Mouse (Mus musculus) urinary bladder, postnatal 25 days (tissue): ENCODE measurements at regions not wholly inside any gene's neighbourhood (a gene's known extent, or its start where the extent isn't known, plus 50 kb on each side); places are given as distances from the start of the nearest gene placed in this dataset.

ENCODE experiments used
- DNase-seq: peaks from one replicate; pipeline ENCODE4 v3.0.0; 2022; ENCODE audit warnings: low spot score

DNA sequence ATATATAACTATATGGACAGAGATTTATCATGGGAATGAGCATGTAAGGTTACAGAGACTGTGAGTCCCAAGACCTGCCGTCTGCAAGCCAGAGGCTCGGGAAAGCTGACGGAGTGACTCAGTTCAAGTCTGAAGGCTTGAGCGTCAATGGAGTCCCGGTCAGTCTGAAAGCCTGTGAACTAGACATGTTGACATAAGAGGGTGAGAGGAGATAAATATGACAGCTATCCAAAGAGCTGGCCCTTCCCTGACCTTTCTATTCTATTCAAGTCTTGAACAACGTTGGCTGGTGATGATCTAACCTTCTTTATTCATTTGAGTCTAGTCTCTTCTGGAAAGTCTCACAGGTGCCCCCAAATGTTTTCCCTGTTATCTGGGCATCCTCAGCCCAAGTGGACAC is 223.8 kb upstream of the Zfp637 start:
- no peak for DNase-seq

- no peak for DNase-seq
Measured at GRCm38 (mm10) chr6:117617951-117618350, 223.0 kb upstream of the Zfp637 start.

DNA sequence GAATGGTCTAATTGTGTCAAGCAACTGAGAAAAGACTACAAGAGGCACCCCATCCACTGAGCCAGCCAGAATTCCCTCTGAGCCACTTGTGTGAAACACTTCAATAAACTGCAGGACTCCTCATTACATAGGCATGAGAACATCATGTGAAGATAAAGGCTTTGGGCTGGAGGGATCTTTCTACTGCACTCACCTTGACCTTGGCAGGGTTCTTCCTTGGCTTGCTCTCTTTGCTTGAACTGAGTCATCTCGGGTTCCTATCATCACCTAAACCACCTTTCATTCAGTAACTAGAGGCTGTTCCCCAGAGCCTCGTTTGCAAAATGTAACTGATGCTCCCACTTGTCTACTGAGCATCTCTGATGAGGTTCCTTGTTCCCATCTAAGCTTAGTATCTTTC is 221.4 kb upstream of the Zfp637 start:
- no peak for DNase-seq

DNA sequence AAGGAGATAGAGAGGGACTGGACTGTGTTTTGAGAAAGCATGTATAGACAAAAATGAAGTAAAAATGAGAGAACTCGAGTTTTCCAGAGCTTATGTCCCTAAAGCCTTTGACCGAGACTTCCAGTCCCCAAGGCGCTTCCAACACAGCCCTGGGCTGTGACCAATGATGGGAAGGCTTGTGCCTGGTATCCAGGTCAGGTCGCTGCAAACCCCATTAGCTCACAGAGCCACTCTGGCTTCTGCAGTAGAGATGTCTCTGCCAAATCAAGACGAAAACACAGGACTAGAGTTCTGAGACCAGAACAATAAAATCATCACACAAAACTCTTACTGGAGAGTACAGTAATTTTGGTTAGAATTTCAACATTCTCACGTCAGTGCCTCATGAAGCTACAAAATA is 218.5 kb upstream of the Zfp637 start:
- no peak for DNase-seq

DNA sequence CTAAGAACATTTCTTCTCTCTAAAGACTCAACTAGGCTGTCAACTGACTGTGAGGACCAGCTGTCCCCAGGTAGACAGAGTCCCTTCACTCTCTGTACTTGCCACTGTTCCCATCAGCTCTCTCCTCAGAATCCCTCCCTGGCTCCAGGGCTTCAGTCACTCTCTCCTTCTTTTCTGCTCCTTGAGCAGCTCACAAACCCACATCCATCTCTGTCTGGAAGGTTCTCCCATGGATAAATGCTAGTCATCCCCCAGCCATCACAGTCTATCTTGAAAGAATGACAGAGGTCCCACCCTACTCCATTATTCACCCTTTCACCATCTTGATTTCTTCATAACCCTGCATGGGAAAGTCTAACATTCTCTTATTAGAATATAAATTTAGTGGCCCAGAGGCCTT is 218.0 kb upstream of the Zfp637 start:
- DNase-seq = no peak

GRCm38 (mm10) chr6:117625716-117626115 is 215.3 kb upstream of the Zfp637 start:
- DNase-seq = no peak

DNA sequence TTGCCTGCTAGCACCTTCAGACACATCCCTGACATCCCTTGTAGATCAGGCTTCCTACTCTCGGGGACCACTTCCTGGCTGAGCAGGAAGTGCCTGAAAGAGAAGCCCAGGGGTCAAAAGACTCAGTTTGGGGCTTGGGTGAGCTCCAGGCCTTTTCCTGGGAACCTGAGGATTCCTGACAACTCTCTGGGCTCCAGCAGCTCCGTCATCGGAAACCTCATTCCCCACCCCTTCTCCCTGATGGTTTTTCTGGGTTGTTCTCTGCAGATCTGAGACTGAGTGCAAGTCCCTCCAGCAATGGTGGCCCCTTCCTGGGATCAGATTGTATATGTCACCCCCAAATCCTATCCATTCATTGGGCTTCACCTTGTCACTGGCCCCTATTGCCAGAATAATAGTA is 213.5 kb upstream of the Zfp637 start:
- no peak for DNase-seq

- no peak for DNase-seq
Measured at GRCm38 (mm10) chr6:117646628-117647027, 194.4 kb upstream of the Zfp637 start.

GRCm38 (mm10) chr6:117650541-117650940 is 190.4 kb upstream of the Zfp637 start:
- no peak for DNase-seq

- DNase-seq = no peak
Measured at GRCm38 (mm10) chr6:117651551-117651950, 189.4 kb upstream of the Zfp637 start.

DNA sequence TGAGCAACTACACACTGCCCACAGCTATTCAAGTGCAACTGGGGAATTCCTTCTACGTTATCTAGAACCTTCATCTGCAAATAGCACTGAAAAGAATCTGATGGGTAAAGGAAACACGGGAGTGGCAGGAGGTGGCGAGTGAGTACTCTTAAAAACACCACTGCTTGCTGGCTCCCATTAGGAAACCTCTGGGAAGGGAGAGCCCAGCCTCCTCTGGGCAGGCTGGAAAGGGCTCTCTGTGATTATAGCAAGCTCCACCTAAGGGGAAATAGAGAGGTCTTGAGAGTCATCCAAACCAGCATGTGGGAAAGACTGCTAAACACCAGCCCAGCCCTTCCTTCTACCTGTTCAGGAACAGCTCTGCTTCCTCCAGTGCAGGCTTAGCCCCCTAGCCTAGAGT is 189.0 kb upstream of the Zfp637 start:
- no peak for DNase-seq

- peak; percentile 44 for DNase-seq
Measured at GRCm38 (mm10) chr6:117652917-117653316, 188.1 kb upstream of the Zfp637 start.

DNA sequence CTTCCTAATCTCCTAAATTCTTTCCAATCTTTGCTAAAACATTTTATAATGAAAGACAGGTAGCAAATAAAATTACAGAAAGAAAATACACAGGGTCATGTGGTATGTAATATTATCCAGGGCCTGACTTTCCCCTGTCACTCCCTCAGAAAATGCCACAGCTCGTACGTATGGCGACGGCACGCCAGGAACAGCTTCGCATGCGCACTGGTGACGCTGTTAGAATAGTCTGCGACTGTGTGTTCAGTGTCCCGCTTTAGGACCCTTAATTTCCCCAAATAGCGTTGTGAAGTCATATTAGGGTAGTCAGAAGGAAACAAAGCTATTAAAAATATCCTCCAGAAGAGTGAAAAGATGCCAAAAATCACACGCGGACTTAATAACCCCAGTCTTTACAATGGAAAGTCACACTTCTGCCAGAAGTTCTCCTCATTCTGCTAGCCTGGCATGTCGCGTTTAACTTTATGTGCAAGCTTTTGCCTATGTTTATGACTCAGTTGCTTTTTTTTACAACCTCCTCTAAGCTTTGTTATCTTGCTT is 187.0 kb upstream of the Zfp637 start:
- DNase-seq = no peak

DNA sequence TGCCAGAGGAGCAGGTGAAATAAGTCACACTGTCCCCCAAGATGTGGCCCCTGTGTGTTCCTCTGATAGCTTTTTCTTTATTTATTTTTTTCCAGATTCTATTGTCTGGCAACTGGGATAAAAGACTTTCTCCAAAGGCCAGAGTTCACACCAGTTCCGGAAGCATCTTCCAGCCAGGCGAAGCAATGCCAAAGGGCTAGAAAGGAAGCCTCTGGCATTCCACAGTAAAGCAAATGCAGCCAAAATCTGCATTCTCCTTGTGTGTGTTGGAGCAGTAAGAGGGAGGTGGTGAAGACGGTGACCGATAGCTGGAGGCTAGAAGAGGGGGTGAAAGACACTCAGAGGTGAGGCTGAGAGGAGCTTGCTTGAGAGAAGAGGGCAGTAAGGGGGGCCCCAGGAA is 185.0 kb upstream of the Zfp637 start:
- DNase-seq = no peak

DNA sequence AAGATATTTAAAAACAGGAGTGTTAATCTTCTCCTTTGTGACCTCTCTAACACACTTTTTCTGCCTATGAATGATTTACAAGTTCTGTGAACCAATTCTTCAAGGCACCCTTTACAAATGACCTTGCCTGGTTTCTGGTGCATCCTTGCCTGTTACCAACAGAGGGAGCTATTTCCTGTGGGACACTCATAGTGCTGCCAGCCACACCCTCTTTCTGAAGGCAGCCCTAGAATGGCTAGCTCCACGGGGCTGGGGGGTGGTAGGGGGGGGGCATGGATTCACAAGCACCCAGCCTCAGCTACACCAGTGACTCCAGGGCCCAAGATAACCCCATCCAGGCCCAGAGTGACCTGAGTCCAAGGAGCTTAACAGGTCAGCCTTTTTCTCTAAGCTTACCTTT is 180.4 kb upstream of the Zfp637 start:
- DNase-seq = no peak

GRCm38 (mm10) chr6:117662635-117663034 is 178.3 kb upstream of the Zfp637 start:
- no peak for DNase-seq

DNA sequence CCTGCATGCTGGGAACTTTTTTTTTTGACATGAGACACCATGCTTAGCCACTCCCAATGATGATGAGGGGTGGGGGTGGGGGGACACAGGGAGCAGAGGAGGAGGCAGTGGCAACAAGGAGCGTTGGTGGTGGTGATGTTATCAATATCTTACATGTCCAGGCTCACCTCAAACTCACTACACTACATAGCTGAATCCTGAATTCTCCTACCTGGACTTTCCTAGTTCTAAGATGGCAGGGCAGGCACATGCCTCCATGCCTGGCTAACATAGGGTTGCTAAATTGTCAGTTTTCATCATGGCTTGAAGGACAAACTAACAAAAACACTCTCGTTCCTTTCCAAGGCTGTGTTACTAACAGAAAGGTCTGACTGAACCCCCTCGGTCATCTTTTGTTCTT is 170.6 kb upstream of the Zfp637 start:
- no peak for DNase-seq

DNA sequence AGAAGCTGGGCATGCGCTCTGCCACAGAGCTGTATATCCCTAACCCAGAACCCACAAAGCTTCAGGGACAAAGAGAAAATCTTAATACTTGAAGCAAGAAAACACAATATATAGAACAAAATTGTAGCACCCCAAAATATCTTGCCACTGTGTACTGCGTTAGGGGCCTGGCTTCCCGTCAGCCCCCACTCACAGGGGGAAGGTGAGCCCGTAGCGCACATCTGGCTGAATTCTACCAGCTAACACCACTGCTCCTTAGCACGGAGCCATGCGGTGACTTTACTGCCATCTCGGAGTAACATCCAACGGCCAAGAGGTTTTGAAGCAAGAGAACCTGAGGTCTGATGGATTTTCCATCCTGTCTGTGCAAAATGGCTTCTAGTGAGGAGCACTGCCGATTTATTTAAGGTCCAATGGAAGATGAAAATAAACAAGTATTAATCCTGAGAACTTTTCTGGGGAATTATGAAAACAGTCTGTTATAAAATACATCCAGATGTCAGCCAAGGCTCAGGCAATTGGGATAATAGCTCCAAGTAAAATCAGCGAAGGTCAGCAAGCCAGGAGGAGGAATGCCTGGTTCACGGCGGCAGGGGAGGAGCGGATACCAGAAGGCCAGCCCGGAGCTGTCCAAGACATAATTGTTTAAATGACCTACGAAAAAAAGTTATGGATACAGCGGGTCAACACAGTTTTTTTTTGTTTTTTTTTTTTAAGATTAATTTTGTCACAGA is 170.0 kb upstream of the Zfp637 start:
- no peak for DNase-seq

DNA sequence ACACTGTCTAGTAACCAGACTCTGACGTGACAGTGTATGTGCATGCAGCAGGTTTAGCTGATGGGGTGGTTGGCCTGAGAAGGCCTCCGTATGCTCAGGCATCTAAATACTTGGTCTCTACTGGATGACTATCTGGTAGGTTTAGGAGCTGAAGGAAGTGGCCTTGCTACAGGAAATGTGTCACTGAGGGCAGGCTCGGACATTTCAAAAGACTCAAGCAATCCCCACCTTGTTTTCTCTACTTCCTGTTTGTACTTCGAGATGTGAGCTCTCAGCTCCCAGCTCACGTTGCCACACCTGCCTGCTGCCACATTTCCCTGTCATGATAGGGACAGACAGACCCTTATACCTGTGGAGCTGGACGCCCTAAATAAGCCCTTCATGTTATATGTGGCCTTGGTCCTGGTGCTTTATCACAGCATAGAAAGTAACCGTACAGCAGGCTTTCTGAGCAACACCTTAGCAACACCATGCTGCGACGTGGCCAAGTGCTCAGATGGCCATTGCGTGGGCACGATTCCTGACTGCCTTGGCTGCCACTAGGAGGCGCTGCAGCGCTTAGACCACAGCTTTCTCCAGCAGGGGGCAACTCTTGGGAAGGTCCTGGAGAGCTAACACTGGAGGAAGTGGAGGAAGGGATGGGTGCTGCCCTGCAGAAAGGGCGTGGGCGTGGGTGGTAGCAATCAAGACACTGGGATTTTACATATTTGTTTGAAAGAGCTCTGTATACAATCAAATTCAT is 165.8 kb upstream of the Zfp637 start:
- no peak for DNase-seq

GRCm38 (mm10) chr6:117676064-117676821 is 164.7 kb upstream of the Zfp637 start:
- DNase-seq = no peak

DNA sequence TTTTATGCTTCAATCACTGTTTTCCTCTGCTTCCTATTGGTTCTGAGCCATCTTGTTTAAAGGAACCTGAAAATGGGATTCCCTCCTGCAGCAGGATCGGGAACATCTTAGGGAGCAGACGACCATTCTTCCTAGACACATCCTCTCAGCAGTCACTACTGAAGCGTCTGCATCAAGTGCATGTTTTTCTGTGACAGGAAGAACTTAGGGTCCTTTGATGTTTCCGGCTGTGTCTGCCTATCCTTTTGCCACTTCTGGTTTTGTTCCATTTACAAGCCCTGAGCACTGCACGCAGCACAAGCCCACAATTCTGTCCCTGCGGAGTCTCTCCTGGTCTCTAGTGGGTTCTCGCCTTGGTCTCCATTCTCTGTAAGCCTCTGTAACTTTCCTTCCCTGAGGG is 163.9 kb upstream of the Zfp637 start:
- DNase-seq = no peak

- DNase-seq = no peak
Measured at GRCm38 (mm10) chr6:117677821-117678220, 163.2 kb upstream of the Zfp637 start.

- DNase-seq = no peak
Measured at GRCm38 (mm10) chr6:117678276-117678675, 162.7 kb upstream of the Zfp637 start.
